27 mouse cellular contexts compared by ENCODE assay signal in genomic region chr11:23489955-23490354, GRCm38 (mm10). TPM values are rescaled to one million over a fixed set of nuclear protein-coding genes. Genes with fewer than 3 reads are reported as not detected.
A peak's percentile ranks its signal among the peaks of the same experiment; 100 is the strongest.
DNase-seq lines count a peak whose midpoint lies in the region; ATAC-seq and TF ChIP-seq lines count a peak whose summit lies in the region.
"Had no signal": no experiment of that assay in that cellular context is flagged by ENCODE, and none has a peak within 500 bp of the region (broad histone marks: within the 10 kb centered on the region; RNA-seq: fewer than 3 reads in every experiment).

No protein-coding gene starts in this region.

- peaks cover 12 to 56% of the 10 kb centered on the region in 2 experiments for H3K36me3 ChIP-seq in MEL (ENCODE audit: control insufficient read depth in 1 of 2, insufficient read depth in 2 of 2, low read length in 2 of 2)

- peak; percentile 20; the same call in 1 of the 2 replicates for ATAC-seq in megakaryocyte progenitor cell, adult 5-6 weeks (replicated peaks; ENCODE audit: poor library complexity)
- ATAC-seq: CD4-positive, CD25-positive, alpha-beta regulatory T cell, adult 4 months; forebrain, embryonic 13.5 days; forebrain, embryonic 15.5 days; forebrain, postnatal 0 days had no signal

- H3K4me1 ChIP-seq in MEL (ENCODE audit: control insufficient read depth in 1 of 2, insufficient read depth in 2 of 2, low read length in 2 of 2): peaks cover 2 to 3% of the 10 kb centered on the region in 2 experiments; a peak in 2 of 4 replicates
- H3K4me1 ChIP-seq: embryonic facial prominence, embryonic 10.5 days; embryonic facial prominence, embryonic 12.5 days had no signal

- TF ChIP-seq RAD21 in MEL (IDR thresholded peaks at IDR 0.05; ENCODE audit: low read depth, low read length): no peak

- no peak for TF ChIP-seq CTCF in MEL (IDR thresholded peaks at IDR 0.05 in 2 of 3, conservative IDR thresholded peaks at IDR 0.05 in 1 of 3; ENCODE audit: control insufficient read depth in 1 of 3, insufficient read depth in 1 of 3, low read depth in 2 of 3, low read length in 3 of 3, poor library complexity in 1 of 3, severe bottlenecking in 1 of 3)

- H3K79me2 ChIP-seq in MEL (ENCODE audit: control insufficient read depth, insufficient read depth, low read length, poor library complexity): no peaks in the 10 kb centered on the region

- H3K27me3 ChIP-seq in MEL (ENCODE audit: control insufficient read depth in 1 of 2, insufficient read depth in 2 of 2, low read length in 2 of 2): no peaks in the 10 kb centered on the region
- H3K27me3 ChIP-seq: CH12.LX; embryonic facial prominence, embryonic 12.5 days; forebrain, embryonic 13.5 days; forebrain, embryonic 15.5 days had no signal

- no peaks in the 10 kb centered on the region for H3K9me3 ChIP-seq in MEL (replicated peaks; ENCODE audit: insufficient read depth, low read length)
- H3K9me3 ChIP-seq: embryonic facial prominence, embryonic 10.5 days; embryonic facial prominence, embryonic 12.5 days; forebrain, embryonic 13.5 days; forebrain, embryonic 15.5 days; G1E had no signal

- H3K27ac ChIP-seq in MEL (ENCODE audit: control insufficient read depth, low read depth, low read length): no peak overlapping the region
- H3K27ac ChIP-seq: embryonic facial prominence, embryonic 10.5 days; embryonic facial prominence, embryonic 12.5 days; forebrain, embryonic 13.5 days; forebrain, embryonic 15.5 days had no signal

- peak; percentile 10 to 26; a peak in 2 of 4 replicates for TF ChIP-seq EP300 in MEL (IDR thresholded peaks at IDR 0.05; ENCODE audit: low read depth in 1 of 2, low read length in 2 of 2)

- intact Hi-C loops in heart, postnatal 10 days (cut with DNase I): loop anchor here (10.0 kb wide), 1 partner anchor 495 kb away; the partner anchor contains the start of gene Cct4
- intact Hi-C loops in left cerebral cortex, postnatal 10 days (cut with DNase I): no loop called here

- H3K4me3 ChIP-seq in MEL (ENCODE audit: control insufficient read depth in 1 of 2, insufficient read depth in 1 of 2, low read depth in 2 of 2, low read length in 2 of 2): no peak overlapping the region
- H3K4me3 ChIP-seq: embryonic facial prominence, embryonic 10.5 days; embryonic facial prominence, embryonic 12.5 days; forebrain, embryonic 13.5 days; forebrain, embryonic 15.5 days had no signal

- H3K9ac ChIP-seq in MEL (ENCODE audit: control insufficient read depth, low read depth, low read length, poor library complexity, severe bottlenecking): no peak overlapping the region
- H3K9ac ChIP-seq: embryonic facial prominence, embryonic 12.5 days; forebrain, embryonic 13.5 days; forebrain, embryonic 15.5 days; forebrain, postnatal 0 days had no signal

- no peak for TF ChIP-seq POLR2A in MEL (IDR thresholded peaks at IDR 0.05; ENCODE audit: control insufficient read depth in 1 of 2, insufficient read depth in 1 of 2, low read depth in 1 of 2, low read length in 2 of 2, poor library complexity in 1 of 2)

- peak; percentile 28 for DNase-seq in heart, adult 11 months
- no peak for DNase-seq in heart, postnatal 10 days
- DNase-seq in MEL (ENCODE audit: low read depth, low spot score) (peak; percentile 41), liver (no peak)
- DNase-seq in left cerebral cortex, postnatal 10 days (ENCODE audit: extremely low spot score in 1 of 2, low spot score in 2 of 2): no peak
- DNase-seq: adrenal gland, adult 2 months; adrenal gland, postnatal 10 days; adrenal gland, postnatal 25 days; B cell, adult 2 months; cerebellum, adult 11 months; cerebellum, adult 18-20 months; cerebellum, adult 8-10 months; cerebellum, adult 9-11 months; cerebellum, postnatal 14 days; cerebellum, postnatal 36 days; forebrain, postnatal 0 days had no signal

TF ChIP-seq in MEL, 35 proteins besides CTCF, POLR2A, EP300 and RAD21:
- TF ChIP-seq POLR2AphosphoS5 (IDR thresholded peaks at IDR 0.05; ENCODE audit: borderline replicate concordance, low read depth, low read length) (no peak), SIN3A (IDR thresholded peaks at IDR 0.05; ENCODE audit: low read length) (no peak), TAL1 (IDR thresholded peaks at IDR 0.05; ENCODE audit: low read length) (no peak), TCF12 (IDR thresholded peaks at IDR 0.05; ENCODE audit: low read depth, low read length) (peak; percentile 58; the same call in 1 of the 2 replicates), RCOR1 (IDR thresholded peaks at IDR 0.05; ENCODE audit: low read depth, low read length) (no peak), POLR2AphosphoS2 (IDR thresholded peaks at IDR 0.05; ENCODE audit: low read length) (0 out of 2 replicates have a peak, but pooled peaks have one; percentile 2), ZNF384 (IDR thresholded peaks at IDR 0.05; ENCODE audit: low read depth, low read length) (no peak), MAZ (IDR thresholded peaks at IDR 0.05; ENCODE audit: low read depth, low read length) (no peak), ZC3H11A (IDR thresholded peaks at IDR 0.05; ENCODE audit: low read depth, low read length) (no peak), NELFE (IDR thresholded peaks at IDR 0.05; ENCODE audit: low read depth, low read length) (no peak), GABPA (IDR thresholded peaks at IDR 0.05; ENCODE audit: low read depth, low read length) (no peak), HCFC1 (IDR thresholded peaks at IDR 0.05; ENCODE audit: low read depth, low read length) (no peak), CHD1 (IDR thresholded peaks at IDR 0.05; ENCODE audit: low read depth, low read length) (no peak), GATA1 (IDR thresholded peaks at IDR 0.05; ENCODE audit: low read depth, low read length) (peak; percentile 59), TBP (IDR thresholded peaks at IDR 0.05; ENCODE audit: low read depth, low read length) (no peak), MAX (IDR thresholded peaks at IDR 0.05; ENCODE audit: low read length) (0 out of 2 replicates have a peak, but pooled peaks have one; percentile 6), ELF1 (IDR thresholded peaks at IDR 0.05; ENCODE audit: low read depth, low read length) (no peak), MAFK (IDR thresholded peaks at IDR 0.05; ENCODE audit: borderline replicate concordance, low read depth, low read length) (no peak), BHLHE40 (IDR thresholded peaks at IDR 0.05; ENCODE audit: borderline replicate concordance, low read depth, low read length) (no peak)

RNA-seq across cellular contexts. Expression of gene Ahsa2, which starts 7.9 kb away (rescaled TPM):
- total RNA-seq in heart, postnatal 10 days (2021): 10 to 100 TPM; 39.2 to 52.9 TPM
- 35.6 and 36.2 TPM in 2 replicates for total RNA-seq in MEL (2012; rRNA removed)
- polyA plus RNA-seq in MEL (2012; ENCODE audit: insufficient read depth in 1 of 2, insufficient read length in 2 of 2, low read depth in 1 of 2, low replicate concordance in 2 of 2, missing spikeins in 1 of 2): 10 to 100 TPM in 1 of 2 experiments, not detected in 1; 37.8 TPM
- total RNA-seq in megakaryocyte progenitor cell, adult 5-6 weeks (2015): 42.7 and 47.5 TPM in 2 replicates
- 49.6 and 71.1 TPM in 2 replicates for total RNA-seq in megakaryocyte progenitor cell, adult 5-6 weeks (2017)
- total RNA-seq in left cerebral cortex, postnatal 10 days (2021): 10 to 100 TPM; 48.2 to 55.1 TPM

RNA-seq across cellular contexts. Expression of gene 1700093K21Rik, which starts 31.0 kb away (rescaled TPM):
- total RNA-seq in heart, postnatal 10 days (2021): not detected
- not detected in 2 replicates for total RNA-seq in MEL (2012; rRNA removed)
- not detected for polyA plus RNA-seq in MEL (2012; ENCODE audit: insufficient read depth in 1 of 2, insufficient read length in 2 of 2, low read depth in 1 of 2, low replicate concordance in 2 of 2, missing spikeins in 1 of 2)
- 0.22 TPM in 1 of 2 replicates, not detected in the other for total RNA-seq in megakaryocyte progenitor cell, adult 5-6 weeks (2015)
- not detected in 2 replicates for total RNA-seq in megakaryocyte progenitor cell, adult 5-6 weeks (2017)
- under 1 TPM in 1 of 2 experiments, not detected in 1; 0.49 TPM for total RNA-seq in left cerebral cortex, postnatal 10 days (2021)
- total RNA-seq: adrenal gland, adult 2 months; adrenal gland, postnatal 25 days; adrenal gland, postnatal 4 days; CH12.LX; forebrain, postnatal 0 days; G1E had no signal
- polyA plus RNA-seq: CD4-positive, CD25-positive, alpha-beta regulatory T cell, adult 4 months; embryonic facial prominence, embryonic 14.5 days; forebrain, embryonic 11.5 days; forebrain, embryonic 13.5 days; G1E had no signal

Comparison
In these comparisons a context has a peak if more than half of its experiments do, and no peak if none do; other contexts are left out.
1. DNase-seq: peak in heart, adult 11 months (single experiment) and MEL (single experiment); none in heart, postnatal 10 days (0 of 2), liver (single experiment) and left cerebral cortex, postnatal 10 days (0 of 2).